Mouse (Mus musculus) heart, embryonic 11.5 days (tissue): ENCODE data around the gene Ttc21a. TPM values are rescaled to one million over a fixed set of nuclear protein-coding genes. Genes with fewer than 3 reads are reported as not detected.

Experiments
- ATAC-seq: fragments of 200-750 bp; cut with Nextera tagmentation; replicated peaks from 2 replicates; pipeline ENCODE4 v1.8.0; 2017; ENCODE audit warnings: moderate library complexity; ENCODE audit not compliant: insufficient number of reproducible peaks, low FRiP score, low TSS enrichment
- H3K27ac ChIP-seq: fragments of 300-500 bp; sonication (generic); 2 replicates; pipeline ENCODE4 v1.5.1; 2014; ENCODE audit warnings: mild to moderate bottlenecking, low read depth, low read length
- H3K27me3 ChIP-seq: fragments of 300-500 bp; sonication (generic); 2 replicates; pipeline ENCODE4 v1.6.1; 2014; ENCODE audit warnings: mild to moderate bottlenecking, low read length, mixed read lengths; ENCODE audit not compliant: control insufficient read depth, insufficient read depth
- H3K36me3 ChIP-seq: fragments of 300-500 bp; sonication (generic); 2 replicates; pipeline ENCODE4 v1.6.1; 2014; ENCODE audit warnings: mild to moderate bottlenecking, low read length, moderate library complexity, mixed read lengths; ENCODE audit not compliant: control insufficient read depth, insufficient read depth
- H3K4me1 ChIP-seq: fragments of 300-500 bp; sonication (generic); 2 replicates; pipeline ENCODE4 v1.6.1; 2014; ENCODE audit warnings: low read length; ENCODE audit not compliant: control insufficient read depth, insufficient read depth
- H3K4me2 ChIP-seq: fragments of 300-500 bp; sonication (generic); 2 replicates; pipeline ENCODE4 v1.6.1; 2014; ENCODE audit warnings: mild to moderate bottlenecking, moderate library complexity
- H3K4me3 ChIP-seq: fragments of 300-500 bp; sonication (generic); 2 replicates; pipeline ENCODE4 v1.5.1; 2014; ENCODE audit warnings: low read depth, low read length
- H3K9ac ChIP-seq: fragments of 300-500 bp; sonication (generic); 2 replicates; pipeline ENCODE4 v1.6.1; 2014; ENCODE audit warnings: mild to moderate bottlenecking, low read depth, low read length, moderate library complexity
- H3K9me3 ChIP-seq: fragments of 300-500 bp; sonication (generic); replicated peaks from 2 replicates; pipeline ENCODE4 v1.6.1; 2016; ENCODE audit warnings: low read length; ENCODE audit not compliant: control insufficient read depth
- WGBS: fragments of 180-500 bp; shearing (Covaris S2); extraction: QIAGEN DNeasy Blood & Tissue Kit; methylation state at CpG from one replicate; pipeline ENCODE4 v1.1.7; 2014; ENCODE audit not compliant: insufficient replicate concordance; 5-methylcytosine and 5-hydroxymethylcytosine counted together
- polyA plus RNA-seq: library from polyadenylated mRNA; unstranded; fragments of >200 nt; fragmentation: Nextera tagmentation; extraction: Ambion mirVana; gene quantifications from 2 replicates; pipeline ENCODE4 v1.2.1, GENCODE M21; 2014

Ttc21a gene
- polyA plus RNA-seq, 1 experiment from 2014 or later, result 0.23 TPM

GRCm38 (mm10) chr9:120012781-120013180 is 75.4 kb downstream of the Ttc21a start:
- peaks cover 17% of the 10 kb centered on the region for H3K4me1 ChIP-seq
- H3K27me3 ChIP-seq, result no peaks in the 10 kb centered on the region
- no peak for ATAC-seq
- no peak overlapping the region; the same call in 1 of the 2 replicates for H3K27ac ChIP-seq
- whole genome bisulfite sequencing, result 74% methylated on average over 5 of the region's 5 CpGs
- H3K9me3 ChIP-seq, result no peaks in the 10 kb centered on the region
- H3K4me3 ChIP-seq, result no peak overlapping the region
- H3K4me2 ChIP-seq, result no peak overlapping the region
- H3K36me3 ChIP-seq, result peaks cover 16% of the 10 kb centered on the region
- no peak overlapping the region for H3K9ac ChIP-seq

GRCm38 (mm10) chr9:120013251-120013820 is 75.9 kb downstream of the Ttc21a start:
- Histone ChIP-seq H3K4me3 (no peak overlapping the region), H3K27ac (no peak overlapping the region; the same call in 1 of the 2 replicates), H3K36me3 (peaks cover 18% of the 10 kb centered on the region), H3K27me3 (no peaks in the 10 kb centered on the region), H3K4me1 (peaks cover 17% of the 10 kb centered on the region), H3K9ac (no peak overlapping the region), H3K9me3 (no peaks in the 10 kb centered on the region), H3K4me2 (no peak overlapping the region)
- 62% methylated on average over 11 of the region's 11 CpGs for WGBS
- no peak for ATAC-seq

GRCm38 (mm10) chr9:120014828-120015227 is 77.4 kb downstream of the Ttc21a start:
- H3K36me3 ChIP-seq, result peaks cover 18% of the 10 kb centered on the region
- H3K4me1 ChIP-seq, result peaks cover 17% of the 10 kb centered on the region
- 51% methylated on average over 6 of the region's 6 CpGs for WGBS

GRCm38 (mm10) chr9:120016956-120017355 is 79.5 kb downstream of the Ttc21a start:
- no peak overlapping the region for H3K27ac ChIP-seq
- H3K27me3 ChIP-seq, result no peaks in the 10 kb centered on the region
- H3K36me3 ChIP-seq, result peaks cover 18% of the 10 kb centered on the region
- no peaks in the 10 kb centered on the region for H3K9me3 ChIP-seq
- H3K4me2 ChIP-seq, result no peak overlapping the region
- 70% methylated on average over 10 of the region's 10 CpGs for WGBS
- ATAC-seq, result no peak
- no peak overlapping the region for H3K9ac ChIP-seq
- peaks cover 18% of the 10 kb centered on the region for H3K4me1 ChIP-seq
- no peak overlapping the region for H3K4me3 ChIP-seq

More at GRCm38 (mm10) chr9:120014828-120015227, 77.4 kb downstream of the Ttc21a start:
- H3K4me3 ChIP-seq, result no peak overlapping the region
- no peaks in the 10 kb centered on the region for H3K27me3 ChIP-seq
- H3K9me3 ChIP-seq, result no peaks in the 10 kb centered on the region
- H3K27ac ChIP-seq, result no peak overlapping the region
- no peak overlapping the region for H3K9ac ChIP-seq
- no peak for ATAC-seq
- H3K4me2 ChIP-seq, result no peak overlapping the region

Other genes starting within 250 kb of the Ttc21a start
- 1.1 and 1.3 TPM in 2 replicates for gene Scn10a, start 218.3 kb upstream of the Ttc21a start, polyA plus RNA-seq
- gene Scn11a, start 112.2 kb upstream of the Ttc21a start, polyA plus RNA-seq, result 0.06 and 0.14 TPM in 2 replicates
- 39.9 and 49.5 TPM in 2 replicates for gene Wdr48, start 42.7 kb upstream of the Ttc21a start, polyA plus RNA-seq
- 18.0 and 20.3 TPM in 2 replicates for gene Gorasp1, start within 50 bp of the Ttc21a start, polyA plus RNA-seq
- gene Csrnp1, start 47.1 kb downstream of the Ttc21a start, polyA plus RNA-seq, result 3.3 and 4.2 TPM in 2 replicates
- gene Xirp1, start 86.0 kb downstream of the Ttc21a start, polyA plus RNA-seq, result 38.2 and 64.5 TPM in 2 replicates
- gene Cx3cr1, start 132.3 kb downstream of the Ttc21a start, polyA plus RNA-seq, result 2.3 and 3.1 TPM in 2 replicates
- not detected in 2 replicates for gene Ccr8, start 154.5 kb downstream of the Ttc21a start, polyA plus RNA-seq
- 35.4 and 40.5 TPM in 2 replicates for gene Slc25a38, start 172.8 kb downstream of the Ttc21a start, polyA plus RNA-seq
- gene Rpsa, start 190.1 kb downstream of the Ttc21a start, polyA plus RNA-seq, result 1,140 and 1,315 TPM in 2 replicates
- not detected in 2 replicates for gene Mobp, start 212.1 kb downstream of the Ttc21a start, polyA plus RNA-seq